Mouse (Mus musculus) kidney, embryonic 14.5 days (tissue): ENCODE results near the gene Gjb5. TPM values are rescaled to one million over a fixed set of nuclear protein-coding genes. Genes with fewer than 3 reads are reported as not detected.

Experiments used
- ATAC-seq: fragments of 200-750 bp; cut with Nextera tagmentation; 2 replicates; pipeline ENCODE4 v1.8.0; 2017; ENCODE audit warnings: moderate number of reproducible peaks, mild to moderate bottlenecking, moderate TSS enrichment, moderate library complexity; ENCODE audit not compliant: low FRiP score, low TSS enrichment
- H3K27ac ChIP-seq: fragments of 300-500 bp; sonication (generic); 2 replicates; pipeline ENCODE4 v1.5.1; 2014; ENCODE audit warnings: low read depth, mild to moderate bottlenecking, low read length, moderate library complexity, mixed read lengths
- H3K27me3 ChIP-seq: fragments of 300-500 bp; sonication (generic); 2 replicates; pipeline ENCODE4 v1.6.1; 2014; ENCODE audit warnings: mild to moderate bottlenecking, low read length; ENCODE audit not compliant: control insufficient read depth, insufficient read depth
- H3K36me3 ChIP-seq: fragments of 300-500 bp; sonication (generic); 2 replicates; pipeline ENCODE4 v1.6.1; 2014; ENCODE audit warnings: low read length, mixed read lengths; ENCODE audit not compliant: control insufficient read depth, insufficient read depth
- H3K4me1 ChIP-seq: fragments of 300-500 bp; sonication (generic); 2 replicates; pipeline ENCODE4 v1.6.1; 2014; ENCODE audit warnings: low read length, mixed read lengths; ENCODE audit not compliant: control insufficient read depth, insufficient read depth
- H3K4me2 ChIP-seq: fragments of 300-500 bp; sonication (generic); replicated peaks from 2 replicates; pipeline ENCODE4 v1.6.1; 2014; ENCODE audit warnings: low read depth, mild to moderate bottlenecking, low read length
- H3K4me3 ChIP-seq: fragments of 300-500 bp; sonication (generic); 2 replicates; pipeline ENCODE4 v1.5.1; 2014; ENCODE audit warnings: mild to moderate bottlenecking, low read length
- H3K9ac ChIP-seq: fragments of 300-500 bp; sonication (generic); 2 replicates; pipeline ENCODE4 v1.6.1; 2014; ENCODE audit warnings: low read depth, mild to moderate bottlenecking, low read length, moderate library complexity
- H3K9me3 ChIP-seq: fragments of 300-500 bp; sonication (generic); 2 replicates; pipeline ENCODE4 v1.6.1; 2016; ENCODE audit warnings: low read length; ENCODE audit not compliant: control insufficient read depth
- WGBS: fragments of 180-500 bp; shearing (Covaris S2); extraction: QIAGEN DNeasy Blood & Tissue Kit; methylation state at CpG from one replicate; pipeline ENCODE4 v1.1.7; 2014; 5-methylcytosine and 5-hydroxymethylcytosine counted together
- polyA plus RNA-seq: library from polyadenylated mRNA; unstranded; fragments of >200 nt; fragmentation: Nextera tagmentation; extraction: Ambion mirVana; gene quantifications from 2 replicates; pipeline ENCODE4 v1.2.1, GENCODE M21; 2014

The Gjb5 gene
- polyA plus RNA-seq, 1 experiment from 2014 or later: 2.7 TPM

DNA sequence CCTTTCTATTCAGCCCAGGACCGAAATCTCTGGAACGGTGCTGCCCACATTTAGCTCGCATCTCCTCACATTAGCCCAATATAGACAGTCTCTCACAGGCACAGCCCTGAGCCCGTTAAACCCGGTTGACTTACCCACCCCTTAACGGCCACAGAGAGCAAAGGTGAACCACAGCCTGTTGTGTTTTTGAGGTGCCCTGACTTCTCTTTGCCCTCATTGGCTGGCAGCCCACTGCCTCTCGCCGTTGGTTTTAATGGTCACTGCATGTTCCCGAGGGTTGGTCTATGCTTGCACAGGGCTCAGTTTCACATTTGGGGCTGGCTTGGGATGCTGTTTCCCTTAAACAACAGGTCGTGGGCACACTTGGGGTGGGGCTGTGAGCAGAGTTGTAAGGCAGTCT lies 33.7 kb downstream of the Gjb5 start:
- Histone ChIP-seq H3K4me1 (0 out of 2 replicates have a peak, but pooled peaks cover 1% of the 10 kb centered on the region), H3K36me3 (no peaks in the 10 kb centered on the region), H3K9ac (no peak overlapping the region), H3K4me2 (no peak overlapping the region), H3K27ac (no peak overlapping the region), H3K4me3 (no peak overlapping the region), H3K27me3 (peaks cover 9% of the 10 kb centered on the region; the same call in 1 of the 2 replicates), H3K9me3 (no peaks in the 10 kb centered on the region)
- 67% methylated on average over 10 of the region's 10 CpGs for WGBS
- no peak for ATAC-seq

DNA sequence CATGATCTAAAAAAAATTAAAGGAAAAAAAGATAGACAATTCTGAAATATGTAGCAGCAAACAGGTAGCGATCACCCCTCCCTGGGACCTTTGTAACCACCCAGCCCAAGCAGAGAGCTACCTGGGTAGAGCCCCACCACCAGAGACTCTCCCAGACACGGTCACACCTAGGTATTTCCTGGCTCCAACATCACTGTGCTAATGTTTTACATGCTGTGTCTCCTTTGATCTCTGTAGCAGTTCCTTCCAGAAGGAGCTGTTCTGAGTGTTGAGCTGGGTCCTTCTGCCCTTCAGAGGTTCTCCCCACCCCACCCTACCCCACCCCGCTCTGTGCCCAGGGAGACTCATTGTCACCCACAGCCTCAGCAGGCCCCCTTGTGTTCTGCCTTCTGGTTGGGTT lies 34.3 kb downstream of the Gjb5 start:
- H3K4me1 ChIP-seq: no peaks in the 10 kb centered on the region
- H3K4me2 ChIP-seq: no peak overlapping the region
- H3K9me3 ChIP-seq: no peaks in the 10 kb centered on the region
- ATAC-seq: no peak
- H3K9ac ChIP-seq: no peak overlapping the region
- H3K27ac ChIP-seq: no peak overlapping the region
- H3K36me3 ChIP-seq: no peaks in the 10 kb centered on the region
- peaks cover 5% of the 10 kb centered on the region; the same call in 1 of the 2 replicates for H3K27me3 ChIP-seq
- WGBS: 68% methylated on average over 3 of the region's 3 CpGs
- no peak overlapping the region for H3K4me3 ChIP-seq

DNA sequence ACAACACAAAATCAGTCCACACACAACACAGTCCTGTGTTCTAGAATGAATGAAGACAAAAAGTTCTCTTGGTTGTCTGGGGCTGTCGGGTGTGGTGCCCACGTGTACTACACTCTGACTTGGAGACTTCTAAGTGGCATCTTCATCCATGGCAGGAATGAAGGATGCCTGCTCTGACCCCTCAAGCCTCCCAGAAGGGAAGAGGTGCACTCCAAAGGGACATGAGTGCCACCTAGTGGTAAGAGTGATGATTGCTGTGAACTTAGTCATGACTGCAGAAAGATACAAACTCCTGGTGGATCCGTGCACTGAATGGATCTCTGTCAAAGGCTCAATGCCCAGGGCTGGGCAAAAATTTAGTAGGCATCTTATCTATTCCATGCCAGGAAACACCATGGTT lies 38.4 kb downstream of the Gjb5 start:
- Histone ChIP-seq H3K9me3 (no peaks in the 10 kb centered on the region), H3K9ac (no peak overlapping the region), H3K27ac (no peak overlapping the region), H3K36me3 (no peaks in the 10 kb centered on the region), H3K4me1 (no peaks in the 10 kb centered on the region), H3K4me2 (no peak overlapping the region), H3K4me3 (no peak overlapping the region), H3K27me3 (no peaks in the 10 kb centered on the region)
- no peak for ATAC-seq
- WGBS: 5% methylated on average over 3 of the region's 3 CpGs

DNA sequence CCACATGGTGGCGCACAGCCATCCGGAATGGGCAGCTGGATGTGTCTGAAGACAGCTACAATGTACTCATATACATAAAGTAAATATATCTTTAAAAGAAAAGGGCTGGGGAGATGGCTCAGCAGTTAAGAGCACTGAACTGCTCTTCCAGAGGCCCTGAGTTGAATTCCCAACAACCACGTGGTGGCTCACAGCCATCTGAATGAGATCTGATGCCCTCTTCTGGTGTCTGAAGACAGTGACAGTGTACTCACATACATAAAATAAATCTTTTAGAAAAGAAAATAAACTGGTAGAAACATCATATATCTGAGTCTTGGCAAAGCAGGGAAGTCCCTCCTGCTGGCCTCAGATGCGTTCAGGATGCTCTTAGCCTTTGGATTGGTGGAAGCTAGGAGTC lies 40.8 kb downstream of the Gjb5 start:
- Histone ChIP-seq H3K4me3 (no peak overlapping the region), H3K9me3 (no peaks in the 10 kb centered on the region), H3K27ac (no peak overlapping the region), H3K36me3 (no peaks in the 10 kb centered on the region), H3K4me1 (0 out of 2 replicates have a peak, but pooled peaks cover 2% of the 10 kb centered on the region), H3K27me3 (peaks cover 16% of the 10 kb centered on the region), H3K9ac (no peak overlapping the region), H3K4me2 (no peak overlapping the region)
- no peak for ATAC-seq
- WGBS: 56% methylated on average over 4 of the region's 4 CpGs

DNA sequence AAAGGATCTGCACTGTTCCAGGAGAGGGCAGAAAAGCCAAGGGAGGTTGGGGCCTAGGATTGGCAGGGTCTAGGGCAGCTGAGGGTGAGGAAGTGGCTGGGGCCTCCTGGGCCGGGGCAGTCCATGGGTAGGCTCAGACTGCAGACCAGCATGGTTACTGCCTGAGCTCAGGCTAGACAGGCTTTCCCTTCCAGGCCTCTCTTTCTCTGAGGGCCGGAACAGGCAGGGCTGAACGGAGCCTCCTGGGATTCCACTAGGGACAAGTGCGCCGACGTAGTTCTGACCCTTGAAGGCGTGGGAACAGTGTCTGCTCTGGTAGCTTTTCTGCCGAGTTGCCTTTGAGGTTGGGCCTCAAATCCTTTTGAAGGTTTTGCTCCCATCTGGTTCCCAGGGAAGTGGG lies 42.2 kb downstream of the Gjb5 start:
- Histone ChIP-seq H3K27ac (no peak overlapping the region), H3K36me3 (no peaks in the 10 kb centered on the region)
- 87% methylated on average over 8 of the region's 8 CpGs for WGBS

DNA sequence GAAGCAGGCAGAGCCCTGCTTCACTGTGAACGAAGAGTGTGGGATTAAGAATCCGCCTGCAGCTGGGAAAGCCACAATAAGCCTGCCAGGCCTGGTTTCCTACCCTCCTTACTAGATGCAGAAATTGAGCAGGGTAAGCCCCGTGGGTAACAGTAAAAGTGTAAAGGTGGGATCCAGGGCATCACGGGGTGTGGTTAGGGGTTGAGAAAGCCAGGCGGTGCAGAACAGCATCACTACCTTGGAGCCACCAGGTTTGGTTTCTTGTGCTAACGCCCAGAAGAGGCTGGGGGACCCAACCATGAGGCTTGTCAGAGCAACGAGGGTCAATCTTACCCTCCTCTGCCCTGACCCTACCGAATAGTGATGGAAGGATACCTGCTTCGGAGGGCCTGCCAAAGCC lies 43.4 kb downstream of the Gjb5 start:
- Histone ChIP-seq H3K4me2 (peak overlapping the region; percentile 85), H3K9ac (peak overlapping the region; percentile 52; the same call in 1 of the 2 replicates), H3K9me3 (no peaks in the 10 kb centered on the region), H3K27ac (no peak overlapping the region), H3K27me3 (peaks cover 23% of the 10 kb centered on the region), H3K36me3 (no peaks in the 10 kb centered on the region), H3K4me1 (0 out of 2 replicates have a peak, but pooled peaks cover 2% of the 10 kb centered on the region), H3K4me3 (no peak overlapping the region)
- ATAC-seq: no peak
- WGBS: 48% methylated on average over 9 of the region's 9 CpGs

More for the DNA sequence above, 42.2 kb downstream of the Gjb5 start:
- ATAC-seq: no peak
- Histone ChIP-seq H3K27me3 (peaks cover 23% of the 10 kb centered on the region), H3K4me3 (no peak overlapping the region), H3K4me1 (0 out of 2 replicates have a peak, but pooled peaks cover 2% of the 10 kb centered on the region), H3K4me2 (no peak overlapping the region), H3K9me3 (no peaks in the 10 kb centered on the region), H3K9ac (no peak overlapping the region)

DNA sequence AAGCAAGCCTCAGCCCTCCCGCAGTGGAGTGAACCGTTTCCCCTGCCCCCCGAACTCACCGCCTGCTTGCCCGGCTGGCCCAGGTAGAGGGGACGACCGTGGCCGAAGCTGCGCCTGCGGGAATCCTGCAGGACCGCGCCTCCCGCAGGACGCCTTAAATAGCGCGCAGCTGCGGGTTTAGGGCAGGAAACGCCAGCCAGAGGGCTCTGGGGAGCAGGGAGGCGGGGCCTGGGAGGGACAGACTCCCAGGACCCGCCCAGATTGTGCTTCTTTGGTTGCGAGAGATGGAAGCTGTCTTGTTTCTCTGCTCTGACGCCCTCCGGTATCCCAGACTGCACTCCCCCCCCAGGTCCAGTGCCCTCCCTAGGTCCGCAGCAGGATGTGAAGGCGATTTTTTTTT lies 44.1 kb downstream of the Gjb5 start, which contains the start of gene Gja4:
Gene Gja4 (minus strand): TSS at position 179 of the 400 bp plus-strand sequence.
- H3K4me3 ChIP-seq: peak within 1 kb of the TSS; percentile 46
- WGBS: 0% methylated on average over 23 of the region's 25 CpGs
- 0 out of 2 replicates have a peak, but pooled peaks cover 2% of the 10 kb centered on the region for H3K4me1 ChIP-seq
- ATAC-seq: peak; percentile 87
- H3K36me3 ChIP-seq: no peaks in the 10 kb centered on the region
- H3K4me2 ChIP-seq: peak within 1 kb of the TSS; percentile 85
- peak within 1 kb of the TSS; percentile 52 for H3K9ac ChIP-seq
- no peaks in the 10 kb centered on the region for H3K9me3 ChIP-seq
- H3K27me3 ChIP-seq: peaks cover 23% of the 10 kb centered on the region
- no peak within 1 kb of the TSS for H3K27ac ChIP-seq

DNA sequence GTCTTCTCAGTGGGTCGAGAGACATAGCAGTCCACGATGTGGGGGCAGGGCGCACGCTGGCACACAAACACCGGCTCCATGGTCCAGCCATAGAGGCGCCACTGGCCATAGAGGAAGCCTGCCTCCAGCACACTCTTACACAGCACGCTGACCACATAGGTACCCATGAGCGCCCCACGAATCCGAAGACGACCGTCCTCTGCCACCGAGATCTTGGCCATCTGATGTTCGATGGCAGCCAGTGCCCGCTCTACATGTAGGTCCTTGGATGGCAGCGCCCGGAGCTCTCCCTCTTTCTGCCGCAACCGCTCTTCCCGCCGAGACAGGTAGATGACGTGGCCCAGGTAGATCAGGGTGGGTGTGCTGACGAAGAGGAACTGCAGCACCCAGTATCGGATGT lies 45.6 kb downstream of the Gjb5 start:
- no peak overlapping the region; the same call in 1 of the 2 replicates for H3K4me3 ChIP-seq
- H3K4me1 ChIP-seq: 0 out of 2 replicates have a peak, but pooled peaks cover 2% of the 10 kb centered on the region
- 79% methylated on average over 24 of the region's 24 CpGs for WGBS
- H3K36me3 ChIP-seq: no peaks in the 10 kb centered on the region
- H3K9me3 ChIP-seq: no peaks in the 10 kb centered on the region
- ATAC-seq: no peak
- H3K9ac ChIP-seq: no peak overlapping the region
- no peak overlapping the region for H3K27ac ChIP-seq
- peaks cover 23% of the 10 kb centered on the region for H3K27me3 ChIP-seq
- no peak overlapping the region for H3K4me2 ChIP-seq

DNA sequence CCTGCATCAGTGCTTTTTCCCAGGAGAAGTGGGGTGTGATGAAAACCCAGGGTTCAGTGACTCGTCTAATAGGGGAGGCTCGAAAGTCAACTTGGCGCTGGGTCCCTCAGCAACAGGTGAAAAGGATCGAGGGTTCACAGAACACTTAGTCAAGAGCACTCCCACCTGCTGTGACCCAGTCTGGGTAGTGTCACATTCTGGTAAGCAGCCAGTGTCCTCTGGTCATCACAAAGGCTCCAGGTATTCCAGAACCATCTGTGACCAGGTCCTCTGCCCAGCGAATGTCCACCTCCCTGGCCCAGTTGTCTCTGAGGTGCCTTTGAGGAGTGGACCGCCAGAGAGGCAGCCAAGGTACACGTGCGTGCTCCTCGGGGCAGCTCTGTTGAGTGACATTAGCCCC lies 46.4 kb downstream of the Gjb5 start:
- no peak for ATAC-seq
- H3K4me3 ChIP-seq: no peak overlapping the region; the same call in 1 of the 2 replicates
- no peaks in the 10 kb centered on the region for H3K36me3 ChIP-seq
- peaks cover 23% of the 10 kb centered on the region for H3K27me3 ChIP-seq
- no peak overlapping the region for H3K27ac ChIP-seq
- H3K9ac ChIP-seq: no peak overlapping the region
- 59% methylated on average over 9 of the region's 9 CpGs for WGBS
- no peaks in the 10 kb centered on the region for H3K9me3 ChIP-seq
- no peak overlapping the region for H3K4me2 ChIP-seq
- H3K4me1 ChIP-seq: 0 out of 2 replicates have a peak, but pooled peaks cover 2% of the 10 kb centered on the region
